Mouse (Mus musculus) midbrain, embryonic 15.5 days (tissue): ENCODE data around the gene Rtl5. TPM values are rescaled to one million over a fixed set of nuclear protein-coding genes. Genes with fewer than 3 reads are reported as not detected.
A peak's percentile ranks its signal among the peaks of the same experiment; 100 is the strongest.
"Not testable (repeated sequence)": the region's sequence is repeated elsewhere in the genome, so short reads cannot be mapped to it uniquely, and the experiment has no call there.

Experiments used
- ATAC-seq: fragments of 200-750 bp; cut with Nextera tagmentation; replicated peaks from 2 replicates; pipeline ENCODE4 v1.8.0; 2017; ENCODE audit warnings: moderate TSS enrichment
- H3K27ac ChIP-seq: fragments of 300-500 bp; sonication (generic); 2 replicates; pipeline ENCODE4 v1.5.1; 2015; ENCODE audit warnings: mild to moderate bottlenecking, inconsistent platforms
- H3K27me3 ChIP-seq: fragments of 300-500 bp; sonication (generic); replicated peaks from 2 replicates; pipeline ENCODE4 v1.6.1; 2015; ENCODE audit warnings: inconsistent platforms
- H3K36me3 ChIP-seq: fragments of 300-500 bp; sonication (generic); replicated peaks from 2 replicates; pipeline ENCODE4 v1.6.1; 2015; ENCODE audit warnings: inconsistent platforms
- H3K4me1 ChIP-seq: fragments of 300-500 bp; sonication (generic); 2 replicates; pipeline ENCODE4 v1.6.1; 2015; ENCODE audit warnings: inconsistent platforms
- H3K4me2 ChIP-seq: fragments of 300-500 bp; sonication (generic); 2 replicates; pipeline ENCODE4 v1.6.1; 2015; ENCODE audit warnings: inconsistent platforms, mild to moderate bottlenecking, moderate library complexity
- H3K4me3 ChIP-seq: fragments of 300-500 bp; sonication (generic); 2 replicates; pipeline ENCODE4 v1.5.1; 2015; ENCODE audit warnings: mild to moderate bottlenecking, inconsistent platforms
- H3K9ac ChIP-seq: fragments of 300-500 bp; sonication (generic); 2 replicates; pipeline ENCODE4 v1.6.1; 2015; ENCODE audit warnings: mild to moderate bottlenecking, inconsistent platforms
- H3K9me3 ChIP-seq: fragments of 300-500 bp; sonication (generic); 2 replicates; pipeline ENCODE4 v1.6.1; 2016; ENCODE audit warnings: inconsistent platforms
- WGBS: fragments of 180-500 bp; shearing (Covaris S2); methylation state at CpG from one replicate; pipeline ENCODE4 v1.1.7; 2015; ENCODE audit warnings: mixed read lengths; 5-methylcytosine and 5-hydroxymethylcytosine counted together
- polyA plus RNA-seq: library from polyadenylated mRNA; unstranded; fragments of >200 nt; fragmentation: Nextera tagmentation; extraction: Ambion mirVana; gene quantifications from 2 replicates; pipeline ENCODE4 v1.2.1, GENCODE M21; 2015

Gene Rtl5
- 9.4 and 11.6 TPM in 2 replicates for polyA plus RNA-seq

GRCm38 (mm10) chrX:102070591-102071471 lies at the start of gene Rtl5:
Rtl5 (minus strand) TSS chrX:102071304.
- H3K27me3 ChIP-seq = no peaks in the 10 kb centered on the region
- peak; percentile 96 for ATAC-seq
- peaks cover 39% of the 10 kb centered on the region for H3K4me1 ChIP-seq
- peak within 1 kb of the TSS; percentile 89 for H3K27ac ChIP-seq
- peak within 1 kb of the TSS; percentile 59 for H3K4me3 ChIP-seq
- no peaks in the 10 kb centered on the region for H3K36me3 ChIP-seq
- no peaks in the 10 kb centered on the region for H3K9me3 ChIP-seq
- WGBS = 28% methylated on average over 61 of the region's 61 CpGs
- peak within 1 kb of the TSS; percentile 65 for H3K9ac ChIP-seq
- H3K4me2 ChIP-seq = peak within 1 kb of the TSS; percentile 58

- H3K27me3 ChIP-seq = no peaks in the 10 kb centered on the region
- H3K9me3 ChIP-seq = no peaks in the 10 kb centered on the region
- ATAC-seq = peak; percentile 99
- H3K27ac ChIP-seq = peak within 1 kb of the TSS; percentile 81
- H3K9ac ChIP-seq = peak within 1 kb of the TSS; percentile 45
- 25% methylated on average over 30 of the region's 30 CpGs for WGBS
- peak within 1 kb of the TSS; percentile 58 for H3K4me2 ChIP-seq
- peaks cover 4% of the 10 kb centered on the region; the same call in 1 of the 2 replicates for H3K4me1 ChIP-seq
- no peaks in the 10 kb centered on the region for H3K36me3 ChIP-seq
- peak within 1 kb of the TSS; percentile 56 for H3K4me3 ChIP-seq
These were observed 48.1 kb upstream of the Rtl5 start, which contains the start of gene Pin4 for GRCm38 (mm10) chrX:102119042-102119864. Pin4 (plus strand) TSS chrX:102119447.

- Histone ChIP-seq H3K9ac (no peak overlapping the region), H3K27ac (peak overlapping the region; percentile 74), H3K27me3 (0 out of 2 replicates have a peak, but pooled peaks cover 2% of the 10 kb centered on the region), H3K4me3 (no peak overlapping the region), H3K4me1 (peaks cover 4% of the 10 kb centered on the region; the same call in 1 of the 2 replicates), H3K36me3 (no peaks in the 10 kb centered on the region), H3K9me3 (no peaks in the 10 kb centered on the region), H3K4me2 (no peak overlapping the region)
- 36% methylated on average over 4 of the region's 4 CpGs for WGBS
- ATAC-seq = no peak
These were observed 44.6 kb upstream of the Rtl5 start for GRCm38 (mm10) chrX:102115676-102116075.

- H3K9ac ChIP-seq, H3K27ac ChIP-seq, H3K9me3 ChIP-seq, H3K4me3 ChIP-seq, H3K27me3 ChIP-seq, H3K36me3 ChIP-seq, ATAC-seq, H3K4me1 ChIP-seq, H3K4me2 ChIP-seq: not testable (repeated sequence)
- WGBS = 83% methylated on average over 5 of the region's 5 CpGs
These were observed 38.2 kb upstream of the Rtl5 start for GRCm38 (mm10) chrX:102109349-102109748.

- H3K9ac ChIP-seq, H3K4me2 ChIP-seq, H3K27me3 ChIP-seq, H3K36me3 ChIP-seq, H3K9me3 ChIP-seq, H3K4me1 ChIP-seq, H3K4me3 ChIP-seq, ATAC-seq, H3K27ac ChIP-seq: not testable (repeated sequence)
- 65% methylated on average over 2 of the region's 2 CpGs for WGBS
These were observed 32.7 kb upstream of the Rtl5 start for GRCm38 (mm10) chrX:102103830-102104229.

- no peaks in the 10 kb centered on the region for H3K4me1 ChIP-seq
- no peaks in the 10 kb centered on the region for H3K36me3 ChIP-seq
- no peak overlapping the region for H3K27ac ChIP-seq
- no peaks in the 10 kb centered on the region for H3K27me3 ChIP-seq
- no peaks in the 10 kb centered on the region for H3K9me3 ChIP-seq
- no peak overlapping the region for H3K4me3 ChIP-seq
- no peak overlapping the region for H3K4me2 ChIP-seq
- 64% methylated on average over 7 of the region's 7 CpGs for WGBS
- ATAC-seq = no peak
- H3K9ac ChIP-seq = no peak overlapping the region
These were observed 30.8 kb upstream of the Rtl5 start for GRCm38 (mm10) chrX:102101886-102102285.

- Histone ChIP-seq H3K4me2 (no peak overlapping the region), H3K9me3 (no peaks in the 10 kb centered on the region), H3K36me3 (no peaks in the 10 kb centered on the region), H3K27ac (no peak overlapping the region), H3K27me3 (0 out of 2 replicates have a peak, but pooled peaks cover 3% of the 10 kb centered on the region), H3K9ac (no peak overlapping the region), H3K4me1 (no peaks in the 10 kb centered on the region), H3K4me3 (no peak overlapping the region)
- no peak for ATAC-seq
- WGBS = 64% methylated on average over 7 of the region's 7 CpGs
These were observed 23.3 kb upstream of the Rtl5 start for GRCm38 (mm10) chrX:102094381-102094904.

GRCm38 (mm10) chrX:102090605-102091004 lies 19.5 kb upstream of the Rtl5 start:
- Histone ChIP-seq H3K9ac (no peak overlapping the region), H3K4me3 (no peak overlapping the region), H3K27ac (no peak overlapping the region), H3K27me3 (0 out of 2 replicates have a peak, but pooled peaks cover 3% of the 10 kb centered on the region), H3K36me3 (no peaks in the 10 kb centered on the region), H3K4me2 (no peak overlapping the region), H3K4me1 (no peaks in the 10 kb centered on the region), H3K9me3 (no peaks in the 10 kb centered on the region)
- no peak for ATAC-seq
- WGBS = 84% methylated on average over 3 of the region's 3 CpGs

- Histone ChIP-seq H3K4me2 (no peak overlapping the region), H3K9me3 (no peaks in the 10 kb centered on the region), H3K27ac (no peak overlapping the region), H3K4me3 (no peak overlapping the region), H3K27me3 (no peaks in the 10 kb centered on the region), H3K36me3 (no peaks in the 10 kb centered on the region), H3K4me1 (peaks cover 21% of the 10 kb centered on the region), H3K9ac (no peak overlapping the region)
- 89% methylated on average over 8 of the region's 8 CpGs for WGBS
- ATAC-seq = no peak
These were observed 14.8 kb upstream of the Rtl5 start for GRCm38 (mm10) chrX:102085798-102086443.

GRCm38 (mm10) chrX:102082340-102082739 lies 11.2 kb upstream of the Rtl5 start:
- no peaks in the 10 kb centered on the region for H3K9me3 ChIP-seq
- H3K4me3 ChIP-seq = no peak overlapping the region
- WGBS = 35% methylated on average over 5 of the region's 5 CpGs
- peak overlapping the region; percentile 89 for H3K27ac ChIP-seq
- no peaks in the 10 kb centered on the region for H3K27me3 ChIP-seq
- 0 out of 2 replicates have a peak overlapping the region, but pooled peaks have one; percentile 17 for H3K4me2 ChIP-seq
- ATAC-seq = peak; percentile 49
- H3K4me1 ChIP-seq = peaks cover 21% of the 10 kb centered on the region
- no peak overlapping the region for H3K9ac ChIP-seq
- no peaks in the 10 kb centered on the region for H3K36me3 ChIP-seq

- H3K27me3 ChIP-seq = no peaks in the 10 kb centered on the region
- peak; percentile 97 for ATAC-seq
- H3K36me3 ChIP-seq = no peaks in the 10 kb centered on the region
- H3K9ac ChIP-seq = no peak overlapping the region
- no peaks in the 10 kb centered on the region for H3K9me3 ChIP-seq
- H3K4me1 ChIP-seq = peaks cover 21% of the 10 kb centered on the region
- WGBS = 19% methylated on average over 7 of the region's 7 CpGs
- H3K27ac ChIP-seq = peak overlapping the region; percentile 89
- no peak overlapping the region for H3K4me3 ChIP-seq
- peak overlapping the region; percentile 17; the same call in 1 of the 2 replicates for H3K4me2 ChIP-seq
These were observed 10.6 kb upstream of the Rtl5 start for GRCm38 (mm10) chrX:102081573-102082279.
